ENCODE assay signal across 8 mouse cellular contexts in the genomic region with DNA sequence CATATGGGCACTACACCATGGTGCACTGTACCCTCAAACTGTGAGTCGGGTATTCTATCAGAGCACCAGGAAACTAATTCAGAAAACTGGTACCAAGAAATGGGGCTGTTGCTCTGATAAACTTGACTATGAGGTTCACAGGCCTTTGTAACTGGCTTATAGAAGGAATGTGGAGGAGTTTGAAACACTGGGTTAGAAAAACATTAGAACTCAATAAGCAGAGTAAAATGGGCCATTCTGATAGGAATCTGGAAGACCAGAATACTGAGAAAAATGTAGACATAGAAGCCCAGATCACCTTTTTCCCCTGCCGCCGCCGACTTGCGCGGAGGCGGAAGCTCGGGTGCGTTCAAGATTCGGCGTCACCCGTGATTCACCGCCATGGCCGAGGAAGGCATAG. TPM values are rescaled to one million over a fixed set of nuclear protein-coding genes. Genes with fewer than 3 reads are reported as not detected.
DNase-seq lines count a peak whose midpoint lies in the region; ATAC-seq and TF ChIP-seq lines count a peak whose summit lies in the region.

Gene Rps12-ps3, plus strand, starts transcription at position 301 of the 400 bp plus-strand sequence.

- no peaks in the 10 kb centered on the region for H3K4me1 ChIP-seq in thymus, adult 2 months (replicated peaks; ENCODE audit: control insufficient read depth, insufficient read depth, low read length)
- H3K4me1 ChIP-seq in liver, embryonic 16.5 days (ENCODE audit: control insufficient read depth, low read depth, low read length), result no peaks in the 10 kb centered on the region; the same call in 1 of the 2 replicates

- no peak for TF ChIP-seq CTCF in thymus, adult 2 months (IDR thresholded peaks at IDR 0.05; ENCODE audit: borderline replicate concordance, control insufficient read depth, extremely low read depth, insufficient read depth, low read length, poor library complexity)

- no peaks in the 10 kb centered on the region for H3K9me3 ChIP-seq in liver, embryonic 16.5 days (replicated peaks; ENCODE audit: control insufficient read depth, low read length)

- H3K27ac ChIP-seq in thymus, adult 2 months (ENCODE audit: control insufficient read depth, insufficient read depth, low read length), result no peak within 1 kb of the TSS
- H3K27ac ChIP-seq in liver, embryonic 16.5 days (ENCODE audit: low read length), result no peak within 1 kb of the TSS

- no peak within 1 kb of the TSS for H3K4me2 ChIP-seq in liver, embryonic 16.5 days (ENCODE audit: low read depth, low read length)

- peaks cover 5% of the 10 kb centered on the region for H3K36me3 ChIP-seq in thymus, adult 2 months (ENCODE audit: control insufficient read depth, insufficient read depth, low read length)
- peaks cover under 1% of the 10 kb centered on the region for H3K36me3 ChIP-seq in liver, embryonic 16.5 days (ENCODE audit: control insufficient read depth, insufficient read depth)

- no peak within 1 kb of the TSS for H3K9ac ChIP-seq in liver, embryonic 16.5 days (ENCODE audit: low read depth, low read length)

- intact Hi-C loops in heart, postnatal 36 days (cut with DNase I), result no loop called here

- no peak for TF ChIP-seq POLR2A in thymus, adult 2 months (IDR thresholded peaks at IDR 0.05; ENCODE audit: control insufficient read depth, extremely low read depth, insufficient read depth, low read length, poor library complexity)

- DNase-seq in heart, adult 8-10 months (ENCODE audit: low spot score), result no peak
- no peak for DNase-seq in heart, adult 9 months (ENCODE audit: low spot score in 2 of 2)
- DNase-seq in thymus, adult 2 months, result no peak
- no peak for DNase-seq in thymus, postnatal 14 days
- DNase-seq in heart, postnatal 36 days, result no peak
- DNase-seq in cerebellum, adult 8-10 months, result no peak
- no peak for DNase-seq in MN1 (ENCODE audit: low spot score)

- WGBS in thymus, adult 2 months, result 95% methylated on average over 14 of the region's 14 CpGs
- 95% methylated on average over 8 of the region's 14 CpGs for WGBS in liver, embryonic 16.5 days (ENCODE audit: insufficient replicate concordance)

- H3K4me3 ChIP-seq in thymus, adult 2 months (ENCODE audit: control insufficient read depth, insufficient read depth, low read length), result no peak within 1 kb of the TSS
- no peak within 1 kb of the TSS for H3K4me3 ChIP-seq in liver, embryonic 16.5 days (ENCODE audit: low read depth, low read length)

- ATAC-seq in liver, embryonic 16.5 days (ENCODE audit: low read depth), result no peak

- no peaks in the 10 kb centered on the region for H3K27me3 ChIP-seq in thymus, adult 2 months (ENCODE audit: control insufficient read depth, insufficient read depth, low read length)
- H3K27me3 ChIP-seq in liver, embryonic 16.5 days (ENCODE audit: control insufficient read depth, insufficient read depth, low read depth, low read length), result no peaks in the 10 kb centered on the region

RNA-seq across cellular contexts. Expression of gene Rps12-ps3, which starts in this region (rescaled TPM):
- total RNA-seq in heart, adult 8-10 months (2022), result 100 to 1,000 TPM; 215 to 326 (median 253) TPM
- 3,486 and 3,839 TPM in 2 replicates for polyA plus RNA-seq in thymus, adult 2 months (2012; rRNA removed)
- total RNA-seq in heart, postnatal 36 days (2021), result 100 to 1,000 TPM; 231 to 254 TPM
- polyA plus RNA-seq in liver, embryonic 16.5 days (2015; fragmentation: Nextera tagmentation; extraction: Ambion mirVana), result 14.1 and 14.7 TPM in 2 replicates

Comparison
In these comparisons a context has a peak if more than half of its experiments do, and no peak if none do; other contexts are left out.
1. RNA of gene Rps12-ps3 (polyA plus RNA-seq): 3,486 to 3,839 TPM in thymus, adult 2 months; 14.1 to 14.7 TPM in liver, embryonic 16.5 days; every median in the first group is over 100 times any median in the second.